Comparison of ENCODE assay signal across 7 mouse cellular contexts in genomic region chr9:95405511-95405945, GRCm38 (mm10). TPM values are rescaled to one million over a fixed set of nuclear protein-coding genes. Genes with fewer than 3 reads are reported as not detected.
DNase-seq lines count a peak whose midpoint lies in the region; ATAC-seq and TF ChIP-seq lines count a peak whose summit lies in the region.

No protein-coding gene starts in this region.

- H3K9me3 ChIP-seq in embryonic facial prominence, embryonic 15.5 days (replicated peaks) = no peaks in the 10 kb centered on the region
- H3K9me3 ChIP-seq in heart, embryonic 12.5 days (replicated peaks) = no peaks in the 10 kb centered on the region
- H3K9me3 ChIP-seq in kidney, embryonic 15.5 days (replicated peaks) = no peaks in the 10 kb centered on the region
- H3K9me3 ChIP-seq in limb, embryonic 14.5 days (ENCODE audit: control insufficient read depth, low read length) = no peaks in the 10 kb centered on the region
- no peaks in the 10 kb centered on the region for H3K9me3 ChIP-seq in midbrain, embryonic 15.5 days
- no peaks in the 10 kb centered on the region for H3K9me3 ChIP-seq in stomach, embryonic 15.5 days

- H3K36me3 ChIP-seq in embryonic facial prominence, embryonic 15.5 days = no peaks in the 10 kb centered on the region
- no peaks in the 10 kb centered on the region for H3K36me3 ChIP-seq in heart, embryonic 12.5 days
- H3K36me3 ChIP-seq in kidney, embryonic 15.5 days = no peaks in the 10 kb centered on the region
- peaks cover 9% of the 10 kb centered on the region for H3K36me3 ChIP-seq in limb, embryonic 14.5 days (ENCODE audit: control insufficient read depth, insufficient read depth, low read length)
- H3K36me3 ChIP-seq in midbrain, embryonic 15.5 days (replicated peaks) = no peaks in the 10 kb centered on the region
- no peaks in the 10 kb centered on the region for H3K36me3 ChIP-seq in stomach, embryonic 15.5 days

- 0 out of 2 replicates have a peak, but pooled peaks cover 3% of the 10 kb centered on the region for H3K27me3 ChIP-seq in embryonic facial prominence, embryonic 15.5 days
- peaks cover 11% of the 10 kb centered on the region for H3K27me3 ChIP-seq in heart, embryonic 12.5 days (replicated peaks)
- peaks cover 11% of the 10 kb centered on the region for H3K27me3 ChIP-seq in kidney, embryonic 15.5 days
- H3K27me3 ChIP-seq in limb, embryonic 14.5 days (ENCODE audit: control insufficient read depth, insufficient read depth, low read length) = 0 out of 2 replicates have a peak, but pooled peaks cover 3% of the 10 kb centered on the region
- no peaks in the 10 kb centered on the region for H3K27me3 ChIP-seq in midbrain, embryonic 15.5 days (replicated peaks)
- H3K27me3 ChIP-seq in stomach, embryonic 15.5 days (replicated peaks) = peaks cover 19% of the 10 kb centered on the region; the same call in 1 of the 2 replicates

- WGBS in embryonic facial prominence, embryonic 15.5 days = 1% methylated on average over 30 of the region's 30 CpGs
- 2% methylated on average over 30 of the region's 30 CpGs for WGBS in heart, embryonic 12.5 days
- under 1% methylated on average over 30 of the region's 30 CpGs for WGBS in kidney, embryonic 15.5 days
- under 1% methylated on average over 29 of the region's 30 CpGs for WGBS in limb, embryonic 14.5 days
- WGBS in midbrain, embryonic 15.5 days = under 1% methylated on average over 30 of the region's 30 CpGs
- under 1% methylated on average over 30 of the region's 30 CpGs for WGBS in stomach, embryonic 15.5 days

- peak overlapping the region; percentile 81 for H3K4me3 ChIP-seq in embryonic facial prominence, embryonic 15.5 days (replicated peaks)
- peak overlapping the region; percentile 81 for H3K4me3 ChIP-seq in heart, embryonic 12.5 days
- peak overlapping the region; percentile 75 for H3K4me3 ChIP-seq in kidney, embryonic 15.5 days (replicated peaks)
- peak overlapping the region; percentile 72 for H3K4me3 ChIP-seq in limb, embryonic 14.5 days (replicated peaks; ENCODE audit: low read length)
- H3K4me3 ChIP-seq in midbrain, embryonic 15.5 days = peak overlapping the region; percentile 61
- H3K4me3 ChIP-seq in stomach, embryonic 15.5 days (replicated peaks) = peak overlapping the region; percentile 59

- peak; percentile 87 for DNase-seq in adrenal gland, postnatal 25 days
- peak; percentile 52 for DNase-seq in limb, embryonic 14.5 days (ENCODE audit: low spot score)

- peaks cover 27% of the 10 kb centered on the region for H3K4me1 ChIP-seq in embryonic facial prominence, embryonic 15.5 days
- peaks cover 18% of the 10 kb centered on the region for H3K4me1 ChIP-seq in heart, embryonic 12.5 days (replicated peaks)
- peaks cover 40% of the 10 kb centered on the region for H3K4me1 ChIP-seq in kidney, embryonic 15.5 days
- H3K4me1 ChIP-seq in limb, embryonic 14.5 days (ENCODE audit: control insufficient read depth, insufficient read depth, low read length) = peaks cover 8% of the 10 kb centered on the region; the same call in 1 of the 2 replicates
- peaks cover 36% of the 10 kb centered on the region for H3K4me1 ChIP-seq in midbrain, embryonic 15.5 days
- H3K4me1 ChIP-seq in stomach, embryonic 15.5 days = peaks cover 22% of the 10 kb centered on the region

- peak overlapping the region; percentile 75 for H3K9ac ChIP-seq in embryonic facial prominence, embryonic 15.5 days
- H3K9ac ChIP-seq in heart, embryonic 12.5 days = peak overlapping the region; percentile 79
- peak overlapping the region; percentile 81 for H3K9ac ChIP-seq in kidney, embryonic 15.5 days
- peak overlapping the region; percentile 78 for H3K9ac ChIP-seq in limb, embryonic 14.5 days (ENCODE audit: low read depth, low read length, severe bottlenecking)
- H3K9ac ChIP-seq in midbrain, embryonic 15.5 days = peak overlapping the region; percentile 83
- peak overlapping the region; percentile 59 for H3K9ac ChIP-seq in stomach, embryonic 15.5 days

- ATAC-seq in embryonic facial prominence, embryonic 15.5 days (ENCODE audit: insufficient number of reproducible peaks, low FRiP score, low TSS enrichment, low read depth) = 0 out of 2 replicates have a peak, but pooled peaks have one; percentile 26
- peak; percentile 33 for ATAC-seq in heart, embryonic 12.5 days (ENCODE audit: insufficient number of reproducible peaks, low FRiP score)
- peak; percentile 20 for ATAC-seq in kidney, embryonic 15.5 days (replicated peaks; ENCODE audit: low FRiP score)
- ATAC-seq in limb, embryonic 14.5 days (ENCODE audit: low FRiP score, low read depth) = peak; percentile 2; the same call in 1 of the 2 replicates
- peak; percentile 52 for ATAC-seq in midbrain, embryonic 15.5 days (replicated peaks)
- peak; percentile 17 for ATAC-seq in stomach, embryonic 15.5 days (ENCODE audit: insufficient read depth, low FRiP score, low read depth)

- no peak for TF ChIP-seq POLR2A in limb, embryonic 14.5 days (IDR thresholded peaks at IDR 0.05; ENCODE audit: borderline replicate concordance, extremely low read depth, insufficient read depth, insufficient read length)

- peak overlapping the region; percentile 89 for H3K27ac ChIP-seq in embryonic facial prominence, embryonic 15.5 days (replicated peaks)
- no peak overlapping the region for H3K27ac ChIP-seq in heart, embryonic 12.5 days (ENCODE audit: poor library complexity, severe bottlenecking)
- H3K27ac ChIP-seq in kidney, embryonic 15.5 days = peak overlapping the region; percentile 95
- peak overlapping the region; percentile 64; the same call in 1 of the 2 replicates for H3K27ac ChIP-seq in limb, embryonic 14.5 days (replicated peaks; ENCODE audit: low read depth, low read length)
- H3K27ac ChIP-seq in midbrain, embryonic 15.5 days = peak overlapping the region; percentile 87
- no peak overlapping the region; the same call in 1 of the 2 replicates for H3K27ac ChIP-seq in stomach, embryonic 15.5 days

- H3K4me2 ChIP-seq in embryonic facial prominence, embryonic 15.5 days (replicated peaks) = peak overlapping the region; percentile 97
- peak overlapping the region; percentile 95 for H3K4me2 ChIP-seq in heart, embryonic 12.5 days
- peak overlapping the region; percentile 96 for H3K4me2 ChIP-seq in kidney, embryonic 15.5 days
- peak overlapping the region; percentile 94 for H3K4me2 ChIP-seq in limb, embryonic 14.5 days (replicated peaks; ENCODE audit: low read depth, low read length, severe bottlenecking)
- peak overlapping the region; percentile 92 for H3K4me2 ChIP-seq in midbrain, embryonic 15.5 days
- H3K4me2 ChIP-seq in stomach, embryonic 15.5 days = peak overlapping the region; percentile 99

RNA-seq across cellular contexts. Expression of gene Chst2, which starts 1.0 kb away (rescaled TPM):
- 35.8 and 51.1 TPM in 2 replicates for total RNA-seq in adrenal gland, postnatal 25 days (2021)
- 10.0 and 10.3 TPM in 2 replicates for polyA plus RNA-seq in embryonic facial prominence, embryonic 15.5 days (2015; fragmentation: Nextera tagmentation; extraction: Ambion mirVana)
- polyA plus RNA-seq in heart, embryonic 12.5 days (2016; fragmentation: Nextera tagmentation; extraction: Ambion mirVana) = 2.4 and 2.5 TPM in 2 replicates
- polyA plus RNA-seq in kidney, embryonic 15.5 days (2015; fragmentation: Nextera tagmentation; extraction: Ambion mirVana) = 7.1 and 8.3 TPM in 2 replicates
- 7.5 and 9.7 TPM in 2 replicates for polyA plus RNA-seq in limb, embryonic 14.5 days (2012; rRNA removed)
- 10.6 and 12.9 TPM in 2 replicates for polyA plus RNA-seq in limb, embryonic 14.5 days (2014; fragmentation: Nextera tagmentation; extraction: Ambion mirVana)
- 19.2 and 22.6 TPM in 2 replicates for polyA plus RNA-seq in midbrain, embryonic 15.5 days (2015; fragmentation: Nextera tagmentation; extraction: Ambion mirVana)
- polyA plus RNA-seq in stomach, embryonic 15.5 days (2015; fragmentation: Nextera tagmentation; extraction: Ambion mirVana) = 8.4 and 10.6 TPM in 2 replicates

Comparison
In these comparisons a context has a peak if more than half of its experiments do, and no peak if none do; other contexts are left out.
1. ATAC-seq: peak in every context shown above with its lines; median percentile 52 in midbrain, embryonic 15.5 days; 33 in heart, embryonic 12.5 days; 26 in embryonic facial prominence, embryonic 15.5 days; 20 in kidney, embryonic 15.5 days; 17 in stomach, embryonic 15.5 days; 2 in limb, embryonic 14.5 days.
2. H3K27ac ChIP-seq: peak in embryonic facial prominence, embryonic 15.5 days (single experiment), kidney, embryonic 15.5 days (single experiment), limb, embryonic 14.5 days (single experiment) and midbrain, embryonic 15.5 days (single experiment); none in heart, embryonic 12.5 days (single experiment) and stomach, embryonic 15.5 days (single experiment).
3. Peak in every context shown above with its lines, with median percentiles within 50 percentile points of each other: H3K4me2 ChIP-seq, H3K4me3 ChIP-seq and H3K9ac ChIP-seq.